ENCODE assay signal across 8 mouse cellular contexts in genomic region chr13:49371428-49371899, GRCm38 (mm10). TPM values are rescaled to one million over a fixed set of nuclear protein-coding genes. Genes with fewer than 3 reads are reported as not detected.
DNase-seq lines count a peak whose midpoint lies in the region; ATAC-seq and TF ChIP-seq lines count a peak whose summit lies in the region.

No protein-coding gene starts in this region.

- H3K4me3 ChIP-seq in heart, embryonic 13.5 days: no peak overlapping the region
- no peak overlapping the region for H3K4me3 ChIP-seq in liver, adult 2 months (ENCODE audit: insufficient read depth, low read depth, low read length)
- no peak overlapping the region for H3K4me3 ChIP-seq in midbrain, embryonic 16.5 days (ENCODE audit: low read depth, low read length)
- H3K4me3 ChIP-seq in thymus, adult 2 months (ENCODE audit: control insufficient read depth, insufficient read depth, low read length): no peak overlapping the region

- TF ChIP-seq CTCF in liver, adult 2 months (IDR thresholded peaks at IDR 0.05; ENCODE audit: low read depth, low read length): no peak
- TF ChIP-seq CTCF in thymus, adult 2 months (IDR thresholded peaks at IDR 0.05; ENCODE audit: borderline replicate concordance, control insufficient read depth, extremely low read depth, insufficient read depth, low read length, poor library complexity): no peak

- no peak for TF ChIP-seq POLR2A in liver, adult 2 months (IDR thresholded peaks at IDR 0.05; ENCODE audit: extremely low read depth, insufficient read depth, low read length)
- no peak for TF ChIP-seq POLR2A in thymus, adult 2 months (IDR thresholded peaks at IDR 0.05; ENCODE audit: control insufficient read depth, extremely low read depth, insufficient read depth, low read length, poor library complexity)

- peaks cover 63% of the 10 kb centered on the region for H3K36me3 ChIP-seq in heart, embryonic 13.5 days
- H3K36me3 ChIP-seq in liver, adult 2 months (ENCODE audit: control insufficient read depth, insufficient read depth, low read length): no peaks in the 10 kb centered on the region; the same call in 1 of the 2 replicates
- H3K36me3 ChIP-seq in midbrain, embryonic 16.5 days (ENCODE audit: control insufficient read depth, insufficient read depth, low read length): peaks cover 18% of the 10 kb centered on the region; the same call in 1 of the 2 replicates
- H3K36me3 ChIP-seq in thymus, adult 2 months (ENCODE audit: control insufficient read depth, insufficient read depth, low read length): peaks cover 17% of the 10 kb centered on the region

- H3K27ac ChIP-seq in heart, embryonic 13.5 days (replicated peaks): peak overlapping the region; percentile 90
- peak overlapping the region; percentile 32 for H3K27ac ChIP-seq in liver, adult 2 months (replicated peaks; ENCODE audit: insufficient read depth, low read depth, low read length)
- no peak overlapping the region for H3K27ac ChIP-seq in midbrain, embryonic 16.5 days (ENCODE audit: low read length)
- peak overlapping the region; percentile 17; the same call in 1 of the 2 replicates for H3K27ac ChIP-seq in thymus, adult 2 months (ENCODE audit: control insufficient read depth, insufficient read depth, low read length)

- H3K4me1 ChIP-seq in heart, embryonic 13.5 days: peaks cover 72% of the 10 kb centered on the region
- H3K4me1 ChIP-seq in liver, adult 2 months (ENCODE audit: control insufficient read depth, insufficient read depth, low read length): peaks cover 10% of the 10 kb centered on the region
- no peaks in the 10 kb centered on the region for H3K4me1 ChIP-seq in midbrain, embryonic 16.5 days (ENCODE audit: control insufficient read depth, insufficient read depth, low read length)
- peaks cover 23% of the 10 kb centered on the region for H3K4me1 ChIP-seq in thymus, adult 2 months (replicated peaks; ENCODE audit: control insufficient read depth, insufficient read depth, low read length)

- H3K27me3 ChIP-seq in heart, embryonic 13.5 days (replicated peaks): no peaks in the 10 kb centered on the region
- no peaks in the 10 kb centered on the region for H3K27me3 ChIP-seq in liver, adult 2 months (ENCODE audit: control insufficient read depth, insufficient read depth, low read length)
- H3K27me3 ChIP-seq in midbrain, embryonic 16.5 days (ENCODE audit: control insufficient read depth, insufficient read depth, low read depth, low read length): no peaks in the 10 kb centered on the region
- H3K27me3 ChIP-seq in thymus, adult 2 months (ENCODE audit: control insufficient read depth, insufficient read depth, low read length): no peaks in the 10 kb centered on the region

- 40% methylated on average over 3 of the region's 3 CpGs for WGBS in heart, embryonic 13.5 days
- WGBS in liver, adult 2 months: 52% methylated on average over 3 of the region's 3 CpGs
- WGBS in midbrain, embryonic 16.5 days: 88% methylated on average over 3 of the region's 3 CpGs
- 11% methylated on average over 3 of the region's 3 CpGs for WGBS in thymus, adult 2 months

- H3K79me2 ChIP-seq in liver, adult 2 months (ENCODE audit: control insufficient read depth, insufficient read depth, low read length): 0 out of 2 replicates have a peak, but pooled peaks cover 11% of the 10 kb centered on the region

- peak overlapping the region; percentile 55 for H3K9ac ChIP-seq in heart, embryonic 13.5 days
- H3K9ac ChIP-seq in liver, adult 2 months (ENCODE audit: low read depth, low read length): no peak overlapping the region
- no peak overlapping the region for H3K9ac ChIP-seq in midbrain, embryonic 16.5 days (ENCODE audit: low read depth, low read length)

- H3K9me3 ChIP-seq in heart, embryonic 13.5 days: no peaks in the 10 kb centered on the region
- no peaks in the 10 kb centered on the region for H3K9me3 ChIP-seq in midbrain, embryonic 16.5 days (replicated peaks; ENCODE audit: control insufficient read depth, low read length, poor library complexity, severe bottlenecking)

- no peak overlapping the region for H3K4me2 ChIP-seq in heart, embryonic 13.5 days
- H3K4me2 ChIP-seq in midbrain, embryonic 16.5 days (ENCODE audit: low read length): no peak overlapping the region

- ATAC-seq in heart, embryonic 13.5 days (ENCODE audit: extremely low read depth, insufficient number of reproducible peaks, low FRiP score, low TSS enrichment): peak; percentile 70
- 0 out of 2 replicates have a peak, but pooled peaks have one; percentile 26 for ATAC-seq in midbrain, embryonic 16.5 days

- DNase-seq in layer of hippocampus, adult 11-12 months (ENCODE audit: low spot score): peak; percentile 71
- no peak for DNase-seq in layer of hippocampus, postnatal 25 days (ENCODE audit: extremely low spot score in 1 of 2, low spot score in 1 of 2)
- peak; percentile 54 for DNase-seq in embryo, embryonic 9.5 days (ENCODE audit: extremely low spot score)
- DNase-seq in kidney, adult 9 months: peak; percentile 88
- DNase-seq in liver, adult 2 months (ENCODE audit: extremely low read depth, low read depth, low spot score): peak; percentile 55
- DNase-seq in thymus, adult 2 months: peak; percentile 69

RNA-seq across cellular contexts. Expression of gene Bicd2, which starts 30.1 kb away (rescaled TPM):
- 10 to 100 TPM; 47.1 to 53.5 TPM for total RNA-seq in layer of hippocampus, postnatal 25 days (2021)
- polyA plus RNA-seq in heart, embryonic 13.5 days (2015; fragmentation: Nextera tagmentation; extraction: Ambion mirVana): 38.7 and 40.6 TPM in 2 replicates
- 7.4 and 7.6 TPM in 2 replicates for total RNA-seq in liver, adult 2 months (2014; rRNA removed)
- polyA plus RNA-seq in liver, adult 2 months (2012; rRNA removed): 6.2 and 8.7 TPM in 2 replicates
- polyA plus RNA-seq in midbrain, embryonic 16.5 days (2015; fragmentation: Nextera tagmentation; extraction: Ambion mirVana): 26.2 and 28.3 TPM in 2 replicates
- 47.8 and 51.1 TPM in 2 replicates for polyA plus RNA-seq in thymus, adult 2 months (2012; rRNA removed)

RNA-seq across cellular contexts. Expression of gene Ippk, which starts 49.6 kb away (rescaled TPM):
- total RNA-seq in layer of hippocampus, postnatal 25 days (2021): 10 to 100 TPM; 29.8 to 31.1 TPM
- 11.5 and 12.5 TPM in 2 replicates for polyA plus RNA-seq in heart, embryonic 13.5 days (2015; fragmentation: Nextera tagmentation; extraction: Ambion mirVana)
- 5.0 and 5.6 TPM in 2 replicates for total RNA-seq in liver, adult 2 months (2014; rRNA removed)
- 3.2 and 3.9 TPM in 2 replicates for polyA plus RNA-seq in liver, adult 2 months (2012; rRNA removed)
- polyA plus RNA-seq in midbrain, embryonic 16.5 days (2015; fragmentation: Nextera tagmentation; extraction: Ambion mirVana): 13.2 and 14.1 TPM in 2 replicates
- polyA plus RNA-seq in thymus, adult 2 months (2012; rRNA removed): 6.7 and 7.1 TPM in 2 replicates

RNA-seq across cellular contexts. Expression of gene Fgd3, which starts 51.4 kb away (rescaled TPM):
- 1 to 10 TPM; 6.2 to 7.7 TPM for total RNA-seq in layer of hippocampus, postnatal 25 days (2021)
- polyA plus RNA-seq in heart, embryonic 13.5 days (2015; fragmentation: Nextera tagmentation; extraction: Ambion mirVana): 0.05 and 0.23 TPM in 2 replicates
- 0.60 and 0.65 TPM in 2 replicates for total RNA-seq in liver, adult 2 months (2014; rRNA removed)
- 0.40 and 0.51 TPM in 2 replicates for polyA plus RNA-seq in liver, adult 2 months (2012; rRNA removed)
- 2.7 and 3.2 TPM in 2 replicates for polyA plus RNA-seq in midbrain, embryonic 16.5 days (2015; fragmentation: Nextera tagmentation; extraction: Ambion mirVana)
- 17.8 and 19.2 TPM in 2 replicates for polyA plus RNA-seq in thymus, adult 2 months (2012; rRNA removed)

Comparison
In these comparisons a context has a peak if more than half of its experiments do, and no peak if none do; other contexts are left out.
1. DNase-seq: peak in layer of hippocampus, adult 11-12 months (single experiment), embryo, embryonic 9.5 days (single experiment), kidney, adult 9 months (single experiment), liver, adult 2 months (single experiment) and thymus, adult 2 months (single experiment); none in layer of hippocampus, postnatal 25 days (0 of 2).